Mouse (Mus musculus): Measurements from ENCODE around the gene Mapkbp1. TPM values are rescaled to one million over a fixed set of nuclear protein-coding genes. Genes with fewer than 3 reads are reported as not detected.

The Mapkbp1 gene
- polyA plus RNA-seq, 1 experiment from 2014 or later = 9.3 TPM

DNA sequence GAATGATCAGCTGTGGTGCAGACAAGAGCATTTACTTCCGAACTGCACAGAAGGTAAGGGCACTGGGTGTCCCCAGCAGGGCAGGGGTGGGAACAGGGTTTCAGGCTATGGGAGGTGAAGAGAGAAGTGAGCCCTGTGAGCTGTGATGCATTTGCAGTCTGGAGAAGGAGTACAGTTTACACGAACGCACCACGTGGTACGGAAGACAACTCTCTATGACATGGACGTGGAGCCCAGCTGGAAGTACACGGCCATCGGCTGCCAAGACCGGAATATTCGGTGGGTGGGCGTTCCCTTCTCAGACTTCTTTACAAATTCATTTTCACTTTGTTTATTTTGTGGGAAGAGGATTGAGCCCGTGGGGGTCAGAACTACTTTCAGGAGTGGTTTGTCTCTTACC, 45.1 kb downstream of the Mapkbp1 start:
- no peak for ATAC-seq
- H3K9ac ChIP-seq (ENCODE audit: low read depth, low read length) = no peak overlapping the region
- no peaks in the 10 kb centered on the region for H3K9me3 ChIP-seq (replicated peaks; ENCODE audit: control insufficient read depth, low read length, poor library complexity, severe bottlenecking)
- H3K27ac ChIP-seq (ENCODE audit: low read length) = no peak overlapping the region
- no peak overlapping the region for H3K4me2 ChIP-seq (ENCODE audit: low read length)
- H3K4me3 ChIP-seq (ENCODE audit: low read depth, low read length) = no peak overlapping the region
- H3K4me1 ChIP-seq (ENCODE audit: control insufficient read depth, insufficient read depth, low read length) = no peaks in the 10 kb centered on the region
- peaks cover 25% of the 10 kb centered on the region for H3K36me3 ChIP-seq (ENCODE audit: control insufficient read depth, insufficient read depth, low read length)
- H3K27me3 ChIP-seq (ENCODE audit: control insufficient read depth, insufficient read depth, low read depth, low read length) = no peaks in the 10 kb centered on the region
- 88% methylated on average over 12 of the region's 12 CpGs for WGBS

DNA sequence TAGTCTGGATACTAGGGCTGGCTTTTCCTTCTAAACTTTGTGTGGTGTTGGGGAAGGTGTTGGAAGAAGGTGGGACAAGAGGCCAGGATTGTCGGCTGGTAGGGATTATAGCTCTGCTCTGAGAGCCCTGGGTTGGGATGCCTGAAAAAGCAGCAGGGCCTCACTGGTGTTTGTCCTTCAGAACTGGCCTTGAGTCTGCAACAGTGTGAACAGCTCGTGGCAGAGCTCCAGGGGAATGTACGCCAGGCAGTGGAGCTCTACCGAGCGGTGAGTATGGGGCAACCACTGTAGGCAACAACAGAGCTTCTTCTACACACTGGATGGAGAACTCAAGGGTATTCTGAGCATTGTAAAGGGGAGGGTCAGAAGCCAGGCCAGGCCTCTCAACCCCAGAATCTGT, 51.8 kb downstream of the Mapkbp1 start:
- no peak for ATAC-seq
- Histone ChIP-seq H3K4me1 (ENCODE audit: control insufficient read depth, insufficient read depth, low read length) (peaks cover 14% of the 10 kb centered on the region), H3K9ac (ENCODE audit: low read depth, low read length) (no peak overlapping the region), H3K4me3 (ENCODE audit: low read depth, low read length) (no peak overlapping the region), H3K27me3 (ENCODE audit: control insufficient read depth, insufficient read depth, low read depth, low read length) (no peaks in the 10 kb centered on the region), H3K4me2 (ENCODE audit: low read length) (no peak overlapping the region), H3K9me3 (replicated peaks; ENCODE audit: control insufficient read depth, low read length, poor library complexity, severe bottlenecking) (no peaks in the 10 kb centered on the region), H3K36me3 (ENCODE audit: control insufficient read depth, insufficient read depth, low read length) (peaks cover 27% of the 10 kb centered on the region), H3K27ac (ENCODE audit: low read length) (no peak overlapping the region)
- WGBS = 88% methylated on average over 5 of the region's 5 CpGs

DNA sequence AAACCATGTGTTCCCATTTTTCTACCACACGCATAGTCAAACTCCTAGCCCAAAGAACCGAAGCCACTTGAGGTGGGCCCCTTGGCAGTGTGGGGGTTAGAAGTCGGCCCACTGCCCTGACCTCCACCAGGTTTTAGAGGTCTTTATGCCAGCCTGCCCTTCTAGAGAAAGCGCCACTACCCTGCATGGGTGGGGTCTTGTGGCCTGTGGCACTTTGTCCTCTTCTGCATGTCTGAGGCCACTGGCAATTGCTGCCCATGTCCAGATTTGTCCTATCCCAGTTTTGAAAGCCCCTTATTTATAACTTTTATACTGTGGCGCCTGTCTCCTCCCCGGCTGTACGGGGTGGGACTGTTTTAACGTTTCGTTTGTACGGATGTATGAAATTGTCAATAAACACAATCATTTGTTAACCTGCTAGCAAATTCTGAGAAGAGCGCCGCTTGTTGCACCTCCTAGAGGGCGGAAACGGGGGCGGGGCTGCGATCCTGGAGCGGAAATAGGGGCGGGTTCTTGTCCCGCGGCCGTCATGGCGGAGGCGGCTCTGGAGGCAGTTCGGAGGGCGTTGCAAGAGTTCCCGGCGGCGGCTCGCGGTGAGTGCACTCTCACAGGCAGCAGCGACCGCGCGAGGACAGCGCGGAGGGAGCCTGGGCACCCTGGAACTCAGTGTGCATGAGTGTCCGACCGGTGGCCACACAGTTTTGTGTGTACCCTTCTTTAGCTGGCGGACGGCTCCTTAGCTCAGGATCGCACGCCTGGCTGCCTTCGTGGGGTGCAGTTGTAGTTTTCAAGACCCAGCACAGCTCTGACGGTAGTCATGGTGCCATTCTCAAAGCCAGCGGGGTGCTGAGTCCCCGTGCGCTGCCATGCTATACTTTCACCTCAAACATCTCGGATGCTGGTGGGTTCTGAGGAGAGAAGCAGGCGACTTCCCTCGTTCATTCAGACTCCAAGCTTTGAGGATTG, 54.8 kb downstream of the Mapkbp1 start, which contains the start of the genes Jmjd7 and Gm28042:
Gene Jmjd7, plus strand, starts transcription at position 500 of the 966 bp plus-strand sequence.
Gene Gm28042, plus strand, starts transcription at position 510 of the 966 bp plus-strand sequence.
- Histone ChIP-seq H3K36me3 (ENCODE audit: control insufficient read depth, insufficient read depth, low read length) (peaks cover 14% of the 10 kb centered on the region), H3K27me3 (ENCODE audit: control insufficient read depth, insufficient read depth, low read depth, low read length) (no peaks in the 10 kb centered on the region), H3K4me2 (ENCODE audit: low read length) (peak within 1 kb of the TSS; percentile 59), H3K9ac (ENCODE audit: low read depth, low read length) (peak within 1 kb of the TSS; percentile 81), H3K4me1 (ENCODE audit: control insufficient read depth, insufficient read depth, low read length) (peaks cover 14% of the 10 kb centered on the region), H3K4me3 (ENCODE audit: low read depth, low read length) (peak within 1 kb of the TSS; percentile 69), H3K27ac (ENCODE audit: low read length) (peak within 1 kb of the TSS; percentile 90), H3K9me3 (replicated peaks; ENCODE audit: control insufficient read depth, low read length, poor library complexity, severe bottlenecking) (no peaks in the 10 kb centered on the region)
- WGBS = 5% methylated on average over 50 of the region's 50 CpGs
- ATAC-seq = peak; percentile 92

DNA sequence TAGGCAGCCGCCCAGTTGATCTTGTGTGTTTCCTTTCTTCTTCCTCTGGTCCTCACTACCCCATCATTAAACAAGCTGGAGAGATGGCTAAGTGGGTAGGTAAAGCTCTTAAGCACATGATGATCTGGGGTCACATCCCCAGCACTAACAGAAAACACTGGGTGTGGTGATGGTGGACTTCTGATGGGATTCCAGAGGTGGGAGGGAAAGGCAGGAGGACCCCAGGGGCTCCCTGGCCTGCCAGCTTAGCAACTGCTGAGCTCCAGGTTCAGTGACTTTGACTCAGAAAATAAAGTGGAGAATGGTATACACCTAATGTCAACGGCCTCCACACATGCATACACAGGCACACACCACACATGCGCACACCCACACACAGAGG, 55.4 kb downstream of the Mapkbp1 start:
- Histone ChIP-seq H3K27me3 (ENCODE audit: control insufficient read depth, insufficient read depth, low read depth, low read length) (no peaks in the 10 kb centered on the region), H3K4me2 (ENCODE audit: low read length) (peak overlapping the region; percentile 59), H3K4me3 (ENCODE audit: low read depth, low read length) (peak overlapping the region; percentile 69), H3K9ac (ENCODE audit: low read depth, low read length) (peak overlapping the region; percentile 81), H3K9me3 (replicated peaks; ENCODE audit: control insufficient read depth, low read length, poor library complexity, severe bottlenecking) (no peaks in the 10 kb centered on the region), H3K4me1 (ENCODE audit: control insufficient read depth, insufficient read depth, low read length) (peaks cover 14% of the 10 kb centered on the region), H3K36me3 (ENCODE audit: control insufficient read depth, insufficient read depth, low read length) (peaks cover 13% of the 10 kb centered on the region), H3K27ac (ENCODE audit: low read length) (peak overlapping the region; percentile 90)
- peak; percentile 36 for ATAC-seq
- 46% methylated on average over 3 of the region's 3 CpGs for WGBS

DNA sequence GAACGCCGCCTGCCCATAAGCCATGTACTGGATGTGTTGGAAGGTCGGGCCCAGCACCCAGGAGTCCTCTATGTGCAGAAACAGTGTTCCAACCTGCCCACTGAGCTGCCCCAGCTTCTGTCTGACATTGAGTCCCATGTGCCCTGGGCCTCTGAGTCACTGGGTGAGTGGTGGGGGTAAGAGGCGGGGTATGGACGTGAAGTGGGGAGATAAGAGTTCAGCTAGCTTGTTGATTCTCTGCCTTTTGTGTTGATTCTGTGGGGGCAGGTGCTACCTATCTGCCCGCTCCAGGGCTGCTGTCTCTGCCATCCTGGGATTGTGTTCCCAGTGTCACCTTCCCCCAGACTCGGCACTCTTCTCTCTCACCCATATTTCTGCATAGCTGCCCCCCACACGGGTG, 57.9 kb downstream of the Mapkbp1 start:
- peaks cover 14% of the 10 kb centered on the region for H3K4me1 ChIP-seq (ENCODE audit: control insufficient read depth, insufficient read depth, low read length)
- no peaks in the 10 kb centered on the region for H3K9me3 ChIP-seq (replicated peaks; ENCODE audit: control insufficient read depth, low read length, poor library complexity, severe bottlenecking)
- 96% methylated on average over 8 of the region's 8 CpGs for WGBS
- peaks cover 5% of the 10 kb centered on the region; the same call in 1 of the 2 replicates for H3K36me3 ChIP-seq (ENCODE audit: control insufficient read depth, insufficient read depth, low read length)
- no peak overlapping the region for H3K4me3 ChIP-seq (ENCODE audit: low read depth, low read length)
- H3K27ac ChIP-seq (ENCODE audit: low read length) = no peak overlapping the region
- no peak overlapping the region for H3K4me2 ChIP-seq (ENCODE audit: low read length)
- ATAC-seq = no peak
- H3K27me3 ChIP-seq (ENCODE audit: control insufficient read depth, insufficient read depth, low read depth, low read length) = no peaks in the 10 kb centered on the region
- H3K9ac ChIP-seq (ENCODE audit: low read depth, low read length) = no peak overlapping the region

DNA sequence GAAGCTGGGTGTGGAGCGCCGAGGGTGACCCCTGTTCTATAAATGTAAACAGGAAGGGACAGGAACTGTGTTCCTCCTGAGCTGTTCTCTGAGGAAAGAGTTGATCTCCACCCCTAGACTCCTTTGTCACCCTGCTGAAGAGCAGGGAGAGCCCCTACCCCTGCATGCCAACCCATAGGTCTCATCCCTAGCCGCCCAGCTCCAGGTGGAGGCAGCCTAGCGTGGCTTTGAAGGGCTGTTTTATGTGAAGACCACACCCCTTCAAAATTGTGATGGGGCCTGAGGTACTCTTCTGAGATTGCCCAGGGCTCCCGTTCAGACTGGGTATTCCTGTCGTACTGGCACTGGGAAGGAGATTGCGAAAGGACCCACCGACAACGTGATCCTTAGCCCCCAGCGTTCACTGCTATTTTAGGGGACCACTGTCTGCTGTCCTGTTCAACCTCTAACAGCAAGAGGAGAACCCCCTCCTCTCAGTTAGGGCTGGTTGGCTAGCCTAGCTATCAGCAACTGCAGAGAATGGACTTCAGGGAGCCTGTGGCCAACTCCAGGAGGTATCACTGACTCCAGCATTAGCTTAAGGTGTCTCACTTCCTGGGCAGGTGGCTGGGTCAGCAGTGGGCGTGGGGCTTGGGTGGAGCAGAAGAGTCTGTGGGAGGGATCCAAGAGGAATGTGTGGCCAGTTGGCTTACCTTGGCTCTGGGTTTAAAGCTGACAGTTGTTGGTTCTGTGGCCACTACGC, 60.4 kb downstream of the Mapkbp1 start, which contains the start of gene Pla2g4b:
Gene Pla2g4b, plus strand, starts transcription at position 692 of the 742 bp plus-strand sequence.
- Histone ChIP-seq H3K4me3 (ENCODE audit: low read depth, low read length) (no peak within 1 kb of the TSS), H3K36me3 (ENCODE audit: control insufficient read depth, insufficient read depth, low read length) (peaks cover 7% of the 10 kb centered on the region; the same call in 1 of the 2 replicates), H3K9ac (ENCODE audit: low read depth, low read length) (no peak within 1 kb of the TSS), H3K4me1 (ENCODE audit: control insufficient read depth, insufficient read depth, low read length) (peaks cover 8% of the 10 kb centered on the region), H3K27ac (ENCODE audit: low read length) (no peak within 1 kb of the TSS), H3K27me3 (ENCODE audit: control insufficient read depth, insufficient read depth, low read depth, low read length) (no peaks in the 10 kb centered on the region), H3K4me2 (ENCODE audit: low read length) (no peak within 1 kb of the TSS), H3K9me3 (replicated peaks; ENCODE audit: control insufficient read depth, low read length, poor library complexity, severe bottlenecking) (no peaks in the 10 kb centered on the region)
- no peak for ATAC-seq
- 92% methylated on average over 12 of the region's 12 CpGs for WGBS

DNA sequence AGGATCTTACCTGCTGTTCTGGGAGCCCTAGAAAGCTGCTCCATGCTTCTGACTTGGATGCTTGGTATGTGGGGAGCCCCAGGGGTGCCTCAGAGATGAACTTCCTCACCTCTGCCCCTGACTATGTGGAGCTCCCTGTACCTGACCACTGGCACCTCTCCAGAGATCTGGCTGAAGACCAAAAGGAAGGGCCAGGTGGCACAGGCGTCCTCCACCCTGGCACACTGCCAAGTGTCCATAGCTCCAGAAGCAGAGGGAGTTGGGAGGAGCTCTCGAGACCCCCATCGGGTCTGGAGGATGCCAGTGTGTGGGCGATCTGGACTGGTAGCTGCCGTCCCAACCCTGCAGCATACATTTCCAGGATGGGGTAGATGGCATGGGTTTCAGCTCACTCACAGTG, 61.2 kb downstream of the Mapkbp1 start:
- peaks cover 13% of the 10 kb centered on the region for H3K36me3 ChIP-seq (ENCODE audit: control insufficient read depth, insufficient read depth, low read length)
- no peak overlapping the region for H3K27ac ChIP-seq (ENCODE audit: low read length)
- H3K27me3 ChIP-seq (ENCODE audit: control insufficient read depth, insufficient read depth, low read depth, low read length) = no peaks in the 10 kb centered on the region
- no peak for ATAC-seq
- H3K4me2 ChIP-seq (ENCODE audit: low read length) = no peak overlapping the region
- no peaks in the 10 kb centered on the region for H3K9me3 ChIP-seq (replicated peaks; ENCODE audit: control insufficient read depth, low read length, poor library complexity, severe bottlenecking)
- no peak overlapping the region for H3K9ac ChIP-seq (ENCODE audit: low read depth, low read length)
- H3K4me3 ChIP-seq (ENCODE audit: low read depth, low read length) = no peak overlapping the region
- 81% methylated on average over 5 of the region's 5 CpGs for WGBS
- H3K4me1 ChIP-seq (ENCODE audit: control insufficient read depth, insufficient read depth, low read length) = peaks cover under 1% of the 10 kb centered on the region; the same call in 1 of the 2 replicates

DNA sequence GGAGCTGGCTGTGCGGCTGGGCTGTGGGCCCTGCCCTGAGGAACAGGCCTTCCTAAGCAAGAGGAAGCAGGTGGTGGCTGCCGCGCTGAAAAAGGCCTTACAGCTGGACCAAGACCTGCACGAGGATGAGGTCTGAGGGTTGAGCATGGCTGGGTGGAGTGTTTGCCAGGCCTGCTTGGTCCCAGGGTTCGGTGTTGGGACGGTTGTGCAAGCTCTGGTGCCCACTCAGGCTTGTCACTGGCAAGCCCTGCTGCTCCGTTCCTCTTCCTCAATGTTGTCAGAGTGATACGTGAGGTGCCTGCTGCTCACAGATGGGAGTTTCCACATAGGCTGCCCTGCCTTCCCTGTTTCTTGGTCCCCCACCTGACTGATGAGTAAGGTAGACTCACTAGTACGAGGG, 65.2 kb downstream of the Mapkbp1 start:
- no peak for ATAC-seq
- H3K4me3 ChIP-seq (ENCODE audit: low read depth, low read length) = no peak overlapping the region

More for the DNA sequence above, 65.2 kb downstream of the Mapkbp1 start:
- Histone ChIP-seq H3K4me1 (ENCODE audit: control insufficient read depth, insufficient read depth, low read length) (no peaks in the 10 kb centered on the region), H3K9me3 (replicated peaks; ENCODE audit: control insufficient read depth, low read length, poor library complexity, severe bottlenecking) (no peaks in the 10 kb centered on the region), H3K27me3 (ENCODE audit: control insufficient read depth, insufficient read depth, low read depth, low read length) (no peaks in the 10 kb centered on the region), H3K27ac (ENCODE audit: low read length) (no peak overlapping the region), H3K4me2 (ENCODE audit: low read length) (no peak overlapping the region), H3K9ac (ENCODE audit: low read depth, low read length) (no peak overlapping the region), H3K36me3 (ENCODE audit: control insufficient read depth, insufficient read depth, low read length) (peaks cover 28% of the 10 kb centered on the region)
- WGBS = 95% methylated on average over 9 of the region's 9 CpGs
